Mouse (Mus musculus) cortical plate, adult 2 months (tissue): Measurements from ENCODE around the gene Lrrc28.

Experiments
- CTCF ChIP-seq: fragments of 200-500 bp; IDR thresholded peaks from 2 replicates; pipeline ENCODE4 v1.5.1; 2011; ENCODE audit warnings: mild to moderate bottlenecking, control low read depth, low read length; ENCODE audit not compliant: insufficient read depth; ENCODE audit errors: extremely low read depth
- POLR2A ChIP-seq: fragments of 200-500 bp; IDR thresholded peaks from 2 replicates; pipeline ENCODE4 v1.6.1; 2011; ENCODE audit warnings: mild to moderate bottlenecking, low read length, control low read depth; ENCODE audit not compliant: insufficient read depth; ENCODE audit errors: extremely low read depth

- TF ChIP-seq CTCF (no peak), POLR2A (no peak)
Measured at GRCm38 (mm10) chr7:67565132-67565531, 79.9 kb downstream of the Lrrc28 start.
